Mouse (Mus musculus) neural tube, postnatal 0 days (tissue): ENCODE results near the gene AW549877. TPM values are rescaled to one million over a fixed set of nuclear protein-coding genes. Genes with fewer than 3 reads are reported as not detected.

ENCODE experiments used
- polyA plus RNA-seq: library from polyadenylated mRNA; unstranded; fragments of >200 nt; fragmentation: Nextera tagmentation; extraction: Ambion mirVana; gene quantifications from 2 replicates; pipeline ENCODE4 v1.2.1, GENCODE M21; 2015

The AW549877 gene
- polyA plus RNA-seq = 21.7 and 23.1 TPM in 2 replicates

GRCm38 (mm10) chr15:3995448-3996266 lies at the start of gene AW549877:
Gene AW549877, minus strand, starts transcription at chr15:3995744.

GRCm38 (mm10) chr15:4026231-4026773 lies 30.8 kb upstream of the AW549877 start, which contains the start of gene Oxct1:
Gene Oxct1, plus strand, starts transcription at chr15:4026383.

GRCm38 (mm10) chr15:3979061-3979848 lies 16.3 kb downstream of the AW549877 start, which contains the start of gene Fbxo4:
Gene Fbxo4, minus strand, starts transcription at chr15:3979573.

Other genes with a start within 250 kb of the AW549877 start
- gene Fbxo4, start 16.2 kb downstream of the AW549877 start, polyA plus RNA-seq = 10.6 and 11.6 TPM in 2 replicates
- gene Oxct1, start 30.6 kb upstream of the AW549877 start, polyA plus RNA-seq = 482 and 507 TPM in 2 replicates